Mouse (Mus musculus): ENCODE measurements around the gene Cbfa2t3. TPM values are rescaled to one million over a fixed set of nuclear protein-coding genes. Genes with fewer than 3 reads are reported as not detected.

The Cbfa2t3 gene
- polyA plus RNA-seq, 1 experiment from 2014 or later = 8.9 TPM

DNA sequence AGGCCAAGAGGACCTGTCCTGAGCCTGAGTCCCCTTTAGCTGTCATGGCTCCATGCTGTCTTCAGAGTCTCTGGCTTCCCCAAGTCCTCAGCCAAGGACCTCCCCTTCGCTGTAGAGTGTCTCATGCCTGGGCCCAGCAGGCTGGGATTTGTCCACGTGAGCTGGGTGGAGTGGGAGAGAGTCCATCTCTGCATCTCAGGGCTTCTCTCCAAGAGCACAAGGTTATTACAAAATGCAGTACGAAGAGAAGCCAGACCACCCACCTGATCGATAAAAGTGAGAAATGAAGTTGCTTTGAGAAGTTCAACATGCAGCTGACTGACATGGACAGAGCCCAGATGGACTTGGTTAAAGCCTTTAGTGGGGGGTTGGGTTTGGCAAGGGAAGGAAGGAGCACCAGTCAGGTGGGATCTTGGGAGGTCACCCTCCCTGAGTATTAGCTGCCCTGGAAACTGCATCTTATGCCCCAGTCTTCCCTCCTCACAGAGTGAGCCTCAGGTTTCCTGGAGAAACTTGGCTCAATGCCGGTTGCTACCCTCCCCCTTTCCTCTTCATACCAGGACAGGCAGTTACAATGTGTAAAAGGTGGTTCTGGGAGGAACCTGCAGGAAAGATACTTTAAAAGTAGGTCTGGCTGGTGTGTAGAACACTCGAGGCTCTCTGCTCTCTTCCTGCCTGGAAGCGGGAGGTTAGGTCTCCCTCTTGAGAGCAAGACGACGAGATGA lies 82.6 kb downstream of the Cbfa2t3 start:
- DNase-seq (ENCODE audit: low spot score) (no peak), ATAC-seq (ENCODE audit: low FRiP score) (no peak)
- H3K4me2 ChIP-seq (replicated peaks; ENCODE audit: low read depth, low read length) = no peak overlapping the region
- WGBS = 71% methylated on average over 9 of the region's 9 CpGs
- no peaks in the 10 kb centered on the region for H3K4me1 ChIP-seq (replicated peaks; ENCODE audit: control insufficient read depth, insufficient read depth, low read length)
- no peaks in the 10 kb centered on the region for H3K36me3 ChIP-seq (ENCODE audit: control insufficient read depth, insufficient read depth, low read length)
- no peak overlapping the region for H3K4me3 ChIP-seq (ENCODE audit: low read depth, low read length)
- no peak overlapping the region for H3K27ac ChIP-seq (ENCODE audit: low read depth, low read length)
- no peak overlapping the region for H3K9ac ChIP-seq (ENCODE audit: low read depth, low read length)
- no peaks in the 10 kb centered on the region for H3K27me3 ChIP-seq (ENCODE audit: control insufficient read depth, insufficient read depth, low read length)
- H3K9me3 ChIP-seq (ENCODE audit: control insufficient read depth, low read length) = no peaks in the 10 kb centered on the region

DNA sequence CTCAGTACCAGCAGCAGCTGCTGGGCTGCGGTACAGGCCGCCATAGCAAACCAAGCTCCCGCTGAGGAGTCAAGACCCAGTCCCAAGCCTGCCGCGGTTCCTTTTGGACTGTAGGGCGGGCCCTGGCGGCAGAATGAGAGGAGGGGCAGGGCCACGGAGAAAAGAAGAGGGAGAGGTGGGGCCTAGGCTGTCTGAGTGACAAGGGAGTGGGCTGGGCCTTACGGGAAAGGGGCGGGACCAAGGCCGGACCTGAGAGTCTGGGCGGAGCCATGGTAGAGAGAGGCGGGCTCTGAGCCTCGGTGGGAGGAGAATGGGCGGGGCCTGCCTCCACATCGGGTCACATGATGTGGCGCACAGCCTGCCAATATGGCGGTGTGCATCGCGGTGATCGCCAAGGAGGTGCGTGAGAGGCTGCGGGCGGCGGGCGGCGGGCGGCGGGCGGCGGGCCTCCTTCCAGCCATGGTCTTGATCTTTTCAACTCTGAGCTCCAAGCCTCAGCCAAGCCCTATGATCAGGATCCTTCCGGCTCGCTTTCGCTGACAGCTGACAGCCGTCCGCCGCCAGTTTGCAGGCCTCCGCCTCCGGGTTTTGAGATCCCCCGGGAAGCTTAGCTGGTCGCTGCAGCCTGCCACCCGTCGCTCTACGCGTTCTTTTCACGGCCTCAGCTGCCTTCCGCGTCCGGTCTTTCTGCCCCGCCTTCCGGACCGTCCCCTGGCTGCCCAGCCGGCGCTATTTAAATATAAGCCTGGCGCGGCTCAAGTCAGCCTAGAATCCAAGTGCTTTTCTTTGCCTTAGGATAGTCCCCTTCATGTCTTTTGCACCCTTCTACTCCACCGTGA lies 87.4 kb downstream of the Cbfa2t3 start, which contains the start of the genes Galns and Trappc2l:
Gene Galns (minus strand): TSS at position 169 of the 839 bp plus-strand sequence.
Gene Trappc2l (plus strand): TSS at position 346 of the 839 bp plus-strand sequence.
- Histone ChIP-seq H3K4me3 (ENCODE audit: low read depth, low read length) (peak within 1 kb of the TSS; percentile 66), H3K27ac (ENCODE audit: low read depth, low read length) (peak within 1 kb of the TSS; percentile 77)
- ATAC-seq (ENCODE audit: low FRiP score) = peak; percentile 96

DNA sequence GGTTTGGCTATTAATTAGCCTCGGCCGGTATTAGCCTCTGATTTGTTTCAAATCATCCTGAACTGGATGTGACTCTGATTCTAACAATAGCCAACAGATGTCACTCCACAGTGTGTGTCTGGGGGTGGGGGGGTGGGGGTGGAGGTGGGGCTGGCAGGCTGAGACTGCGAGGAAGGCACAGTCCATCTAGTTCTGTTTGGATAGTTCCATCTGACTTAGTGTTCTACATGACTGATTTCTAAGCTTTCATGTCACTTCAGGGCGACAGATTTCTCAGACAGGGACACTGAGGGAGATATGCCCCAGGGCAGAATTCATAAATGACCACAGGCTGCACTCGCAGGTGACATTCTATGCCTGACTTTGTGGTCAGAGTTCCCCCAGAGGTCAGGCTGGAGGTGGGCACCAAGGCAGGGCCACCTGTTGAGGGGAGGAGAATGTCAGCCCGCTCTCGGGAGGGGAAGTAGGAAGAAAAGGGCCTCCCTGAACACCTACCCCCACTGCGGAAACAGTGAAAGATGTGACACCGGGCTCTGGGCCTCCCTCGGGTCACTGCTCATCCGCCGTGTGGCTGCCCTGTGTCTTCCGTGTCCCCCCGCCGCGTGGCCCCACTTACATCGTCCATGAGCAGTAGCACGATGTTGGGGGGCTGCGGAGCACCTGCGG lies 88.2 kb downstream of the Cbfa2t3 start:
- Histone ChIP-seq H3K36me3 (ENCODE audit: control insufficient read depth, insufficient read depth, low read length) (no peaks in the 10 kb centered on the region), H3K9me3 (ENCODE audit: control insufficient read depth, low read length) (no peaks in the 10 kb centered on the region), H3K9ac (ENCODE audit: low read depth, low read length) (peak overlapping the region; percentile 70), H3K27me3 (ENCODE audit: control insufficient read depth, insufficient read depth, low read length) (no peaks in the 10 kb centered on the region), H3K4me3 (ENCODE audit: low read depth, low read length) (peak overlapping the region; percentile 66), H3K4me2 (replicated peaks; ENCODE audit: low read depth, low read length) (peak overlapping the region; percentile 93), H3K27ac (ENCODE audit: low read depth, low read length) (peak overlapping the region; percentile 60), H3K4me1 (replicated peaks; ENCODE audit: control insufficient read depth, insufficient read depth, low read length) (peaks cover 2% of the 10 kb centered on the region; the same call in 1 of the 2 replicates)
- 5% methylated on average over 20 of the region's 20 CpGs for WGBS
- no peak for DNase-seq (ENCODE audit: low spot score)
- ATAC-seq (ENCODE audit: low FRiP score) = peak; percentile 15

More for the DNA sequence above, 87.4 kb downstream of the Cbfa2t3 start, which contains the start of the genes Galns and Trappc2l:
- peak within 1 kb of the TSS; percentile 70 for H3K9ac ChIP-seq (ENCODE audit: low read depth, low read length)
- no peaks in the 10 kb centered on the region for H3K9me3 ChIP-seq (ENCODE audit: control insufficient read depth, low read length)
- H3K4me1 ChIP-seq (replicated peaks; ENCODE audit: control insufficient read depth, insufficient read depth, low read length) = peaks cover 2% of the 10 kb centered on the region; the same call in 1 of the 2 replicates
- H3K36me3 ChIP-seq (ENCODE audit: control insufficient read depth, insufficient read depth, low read length) = no peaks in the 10 kb centered on the region
- peak; percentile 99 for DNase-seq (ENCODE audit: low spot score)
- H3K4me2 ChIP-seq (replicated peaks; ENCODE audit: low read depth, low read length) = peak within 1 kb of the TSS; percentile 93
- under 1% methylated on average over 43 of the region's 57 CpGs for WGBS
- no peaks in the 10 kb centered on the region for H3K27me3 ChIP-seq (ENCODE audit: control insufficient read depth, insufficient read depth, low read length)

DNA sequence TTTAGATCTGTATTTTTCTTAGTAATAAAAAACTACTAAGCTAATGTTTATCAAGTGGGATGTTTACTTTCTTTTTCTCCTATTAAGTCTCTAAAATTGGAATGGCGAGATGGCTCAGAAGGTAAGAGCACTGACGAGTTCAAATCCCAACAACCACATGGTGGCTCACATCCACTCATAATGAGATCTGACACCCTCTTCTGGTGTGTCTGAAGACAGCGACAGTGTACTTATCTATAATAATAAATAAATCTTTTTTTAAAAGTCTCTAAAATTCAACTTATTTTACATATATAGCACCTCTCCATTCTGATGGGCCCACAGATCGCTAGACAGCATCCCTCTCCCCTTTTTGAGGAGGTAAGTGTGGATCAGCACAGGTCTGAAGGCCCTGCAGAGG lies 88.7 kb downstream of the Cbfa2t3 start:
- Histone ChIP-seq H3K4me1 (replicated peaks; ENCODE audit: control insufficient read depth, insufficient read depth, low read length) (peaks cover 2% of the 10 kb centered on the region; the same call in 1 of the 2 replicates), H3K9ac (ENCODE audit: low read depth, low read length) (no peak overlapping the region), H3K27ac (ENCODE audit: low read depth, low read length) (no peak overlapping the region), H3K27me3 (ENCODE audit: control insufficient read depth, insufficient read depth, low read length) (no peaks in the 10 kb centered on the region), H3K4me3 (ENCODE audit: low read depth, low read length) (no peak overlapping the region), H3K36me3 (ENCODE audit: control insufficient read depth, insufficient read depth, low read length) (no peaks in the 10 kb centered on the region), H3K4me2 (replicated peaks; ENCODE audit: low read depth, low read length) (peak overlapping the region; percentile 93; the same call in 1 of the 2 replicates), H3K9me3 (ENCODE audit: control insufficient read depth, low read length) (no peaks in the 10 kb centered on the region)
- WGBS = 61% methylated on average over 4 of the region's 4 CpGs
- DNase-seq (ENCODE audit: low spot score) (no peak), ATAC-seq (ENCODE audit: low FRiP score) (no peak)

DNA sequence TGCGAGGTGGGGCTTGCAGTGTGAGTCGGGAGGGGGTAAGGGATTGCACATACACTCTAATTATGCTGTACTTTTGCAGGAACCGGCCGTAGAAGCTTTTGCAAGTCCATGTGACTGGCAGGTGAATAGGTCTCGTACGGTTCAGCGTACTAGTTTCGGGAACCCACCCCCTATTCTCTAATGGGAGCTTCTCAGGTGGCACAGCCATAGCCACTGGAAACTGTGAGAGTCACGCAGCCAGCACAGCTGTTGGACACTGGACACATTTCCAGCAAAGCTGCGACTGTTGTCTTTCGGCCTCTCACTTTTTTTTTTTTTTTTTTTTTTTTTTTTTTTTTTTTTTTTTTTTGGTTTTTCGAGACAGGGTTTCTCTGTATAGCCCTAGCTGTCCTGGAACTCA lies 92.1 kb downstream of the Cbfa2t3 start:
- Histone ChIP-seq H3K4me2 (replicated peaks; ENCODE audit: low read depth, low read length) (no peak overlapping the region), H3K27me3 (ENCODE audit: control insufficient read depth, insufficient read depth, low read length) (no peaks in the 10 kb centered on the region), H3K4me3 (ENCODE audit: low read depth, low read length) (no peak overlapping the region), H3K36me3 (ENCODE audit: control insufficient read depth, insufficient read depth, low read length) (no peaks in the 10 kb centered on the region), H3K27ac (ENCODE audit: low read depth, low read length) (no peak overlapping the region), H3K9ac (ENCODE audit: low read depth, low read length) (no peak overlapping the region), H3K4me1 (replicated peaks; ENCODE audit: control insufficient read depth, insufficient read depth, low read length) (peaks cover 2% of the 10 kb centered on the region; the same call in 1 of the 2 replicates), H3K9me3 (ENCODE audit: control insufficient read depth, low read length) (no peaks in the 10 kb centered on the region)
- DNase-seq (ENCODE audit: low spot score) (no peak), ATAC-seq (ENCODE audit: low FRiP score) (no peak)
- 88% methylated on average over 11 of the region's 12 CpGs for WGBS

DNA sequence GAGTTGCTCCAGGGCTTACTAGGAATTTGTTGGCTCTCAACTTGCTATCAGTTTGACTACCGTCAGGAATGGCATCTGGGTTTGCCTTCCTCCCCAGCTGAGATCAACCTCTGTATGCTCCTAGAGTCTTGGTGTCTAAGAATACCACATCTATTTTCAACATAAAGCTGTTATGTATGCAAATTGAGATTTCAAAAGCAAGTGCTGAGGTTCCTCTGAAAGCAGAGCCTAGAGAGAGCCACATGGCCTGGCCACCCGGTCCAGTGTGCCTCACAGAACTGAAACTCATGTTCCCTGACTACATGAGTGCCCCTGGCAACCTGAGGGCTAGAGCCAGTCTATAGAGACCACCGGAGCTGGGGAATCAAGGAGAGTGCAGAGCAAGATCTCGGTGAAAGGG lies 93.5 kb downstream of the Cbfa2t3 start:
- ATAC-seq (ENCODE audit: low FRiP score) = no peak
- Histone ChIP-seq H3K4me3 (ENCODE audit: low read depth, low read length) (no peak overlapping the region), H3K27me3 (ENCODE audit: control insufficient read depth, insufficient read depth, low read length) (no peaks in the 10 kb centered on the region), H3K36me3 (ENCODE audit: control insufficient read depth, insufficient read depth, low read length) (no peaks in the 10 kb centered on the region), H3K27ac (ENCODE audit: low read depth, low read length) (no peak overlapping the region), H3K9ac (ENCODE audit: low read depth, low read length) (no peak overlapping the region), H3K4me1 (replicated peaks; ENCODE audit: control insufficient read depth, insufficient read depth, low read length) (no peaks in the 10 kb centered on the region), H3K9me3 (ENCODE audit: control insufficient read depth, low read length) (no peaks in the 10 kb centered on the region), H3K4me2 (replicated peaks; ENCODE audit: low read depth, low read length) (no peak overlapping the region)
- no peak for DNase-seq (ENCODE audit: low spot score)
- 82% methylated on average over 4 of the region's 4 CpGs for WGBS

DNA sequence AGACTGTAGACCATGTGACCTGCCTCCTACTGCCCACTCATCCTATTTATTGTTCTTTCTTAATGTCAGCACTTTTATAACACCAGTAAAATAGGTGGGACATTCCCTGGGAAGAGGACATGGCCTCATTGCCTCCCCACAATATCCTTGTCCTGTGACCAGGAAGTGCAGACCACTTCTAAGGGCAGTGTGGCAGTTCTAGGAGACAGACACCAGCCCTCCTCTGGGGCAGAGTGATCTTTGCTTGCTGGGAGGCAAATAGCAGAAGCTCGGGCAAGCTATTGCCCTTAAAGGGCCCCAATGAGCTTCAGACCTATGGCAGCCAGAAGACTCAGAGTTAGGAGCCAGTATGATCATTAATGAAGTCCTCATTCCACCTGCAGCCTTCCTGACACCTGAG lies 94.3 kb downstream of the Cbfa2t3 start:
- Histone ChIP-seq H3K4me1 (replicated peaks; ENCODE audit: control insufficient read depth, insufficient read depth, low read length) (no peaks in the 10 kb centered on the region), H3K4me2 (replicated peaks; ENCODE audit: low read depth, low read length) (no peak overlapping the region), H3K9ac (ENCODE audit: low read depth, low read length) (no peak overlapping the region), H3K36me3 (ENCODE audit: control insufficient read depth, insufficient read depth, low read length) (no peaks in the 10 kb centered on the region), H3K27ac (ENCODE audit: low read depth, low read length) (no peak overlapping the region), H3K9me3 (ENCODE audit: control insufficient read depth, low read length) (no peaks in the 10 kb centered on the region), H3K27me3 (ENCODE audit: control insufficient read depth, insufficient read depth, low read length) (no peaks in the 10 kb centered on the region), H3K4me3 (ENCODE audit: low read depth, low read length) (no peak overlapping the region)
- no peak for DNase-seq (ENCODE audit: low spot score)
- WGBS = 89% methylated on average over 1 of the region's 1 CpGs
- no peak for ATAC-seq (ENCODE audit: low FRiP score)

DNA sequence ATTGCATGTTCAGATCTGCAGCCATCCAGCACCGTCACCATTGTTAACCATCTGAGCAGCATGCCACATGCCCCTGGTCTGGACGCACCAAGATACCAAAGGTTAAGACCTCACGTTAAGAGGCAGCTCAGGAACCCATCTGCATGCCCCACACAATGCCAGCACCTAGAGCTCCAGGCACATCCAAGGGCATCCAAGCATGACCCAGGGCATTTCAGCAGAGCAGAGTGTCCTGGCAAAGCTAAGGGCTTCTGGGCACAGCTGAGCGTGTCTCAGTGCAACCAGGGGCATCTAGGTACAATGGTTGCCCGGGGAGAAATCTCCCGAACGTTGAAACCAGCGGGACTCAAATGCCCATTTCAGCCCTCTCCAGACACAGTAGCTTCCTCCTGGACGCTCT lies 98.2 kb downstream of the Cbfa2t3 start:
- ATAC-seq (ENCODE audit: low FRiP score) = no peak

More for the DNA sequence above, 98.2 kb downstream of the Cbfa2t3 start:
- Histone ChIP-seq H3K36me3 (ENCODE audit: control insufficient read depth, insufficient read depth, low read length) (no peaks in the 10 kb centered on the region), H3K27ac (ENCODE audit: low read depth, low read length) (no peak overlapping the region), H3K4me2 (replicated peaks; ENCODE audit: low read depth, low read length) (no peak overlapping the region), H3K4me1 (replicated peaks; ENCODE audit: control insufficient read depth, insufficient read depth, low read length) (no peaks in the 10 kb centered on the region), H3K27me3 (ENCODE audit: control insufficient read depth, insufficient read depth, low read length) (no peaks in the 10 kb centered on the region), H3K4me3 (ENCODE audit: low read depth, low read length) (no peak overlapping the region), H3K9ac (ENCODE audit: low read depth, low read length) (no peak overlapping the region), H3K9me3 (ENCODE audit: control insufficient read depth, low read length) (no peaks in the 10 kb centered on the region)
- WGBS = 94% methylated on average over 9 of the region's 9 CpGs
- DNase-seq (ENCODE audit: low spot score) = no peak
